Mouse (Mus musculus) heart, postnatal 0 days (tissue): ENCODE measurements around the gene Nek7. TPM values are rescaled to one million over a fixed set of nuclear protein-coding genes. Genes with fewer than 3 reads are reported as not detected.

Experiments
- ATAC-seq: fragments of 200-750 bp; cut with Nextera tagmentation; 2 replicates; pipeline ENCODE4 v1.8.0; 2017; ENCODE audit warnings: low read depth, moderate number of reproducible peaks, moderate library complexity; ENCODE audit not compliant: insufficient read depth
- DNase-seq: peaks from one replicate; pipeline ENCODE4 v3.0.0-alpha.2; 2016; ENCODE audit warnings: low spot score
- H3K27ac ChIP-seq: fragments of 300-500 bp; sonication (generic); 2 replicates; pipeline ENCODE4 v1.5.1; 2014; ENCODE audit warnings: low read depth, mild to moderate bottlenecking
- H3K27me3 ChIP-seq: fragments of 300-500 bp; sonication (generic); 2 replicates; pipeline ENCODE4 v1.6.1; 2014; ENCODE audit warnings: low read length, mixed read lengths; ENCODE audit not compliant: control insufficient read depth, insufficient read depth
- H3K36me3 ChIP-seq: fragments of 300-500 bp; sonication (generic); replicated peaks from 2 replicates; pipeline ENCODE4 v1.6.1; 2014; ENCODE audit warnings: low read length, mixed read lengths; ENCODE audit not compliant: control insufficient read depth, insufficient read depth
- H3K4me1 ChIP-seq: fragments of 300-500 bp; sonication (generic); 2 replicates; pipeline ENCODE4 v1.6.1; 2014; ENCODE audit warnings: antibody characterized with exemption; ENCODE audit not compliant: control insufficient read depth, insufficient read depth
- H3K4me2 ChIP-seq: fragments of 300-500 bp; sonication (generic); 2 replicates; pipeline ENCODE4 v1.6.1; 2014; ENCODE audit warnings: low read depth, mild to moderate bottlenecking, low read length, moderate library complexity
- H3K4me3 ChIP-seq: fragments of 300-500 bp; sonication (generic); 2 replicates; pipeline ENCODE4 v1.5.1; 2014; ENCODE audit warnings: low read depth, low read length
- H3K9ac ChIP-seq: fragments of 300-500 bp; sonication (generic); replicated peaks from 2 replicates; pipeline ENCODE4 v1.6.1; 2014; ENCODE audit warnings: low read depth, low read length, mixed read lengths
- H3K9me3 ChIP-seq: fragments of 300-500 bp; sonication (generic); replicated peaks from 2 replicates; pipeline ENCODE4 v1.6.1; 2016; ENCODE audit warnings: low read length; ENCODE audit not compliant: control insufficient read depth
- CTCF ChIP-seq: IDR thresholded peaks from 2 replicates; pipeline ENCODE4 v1.5.1; 2016; ENCODE audit warnings: antibody characterized with exemption, control low read depth, low read depth
- EP300 ChIP-seq: IDR thresholded peaks from 2 replicates; pipeline ENCODE4 v1.6.1; 2016; ENCODE audit warnings: antibody characterized with exemption, low read depth
- WGBS: fragments of 180-500 bp; shearing (Covaris S2); extraction: QIAGEN DNeasy Blood & Tissue Kit; methylation state at CpG from one replicate; pipeline ENCODE4 v1.1.7; 2014; 5-methylcytosine and 5-hydroxymethylcytosine counted together
- polyA plus RNA-seq: library from polyadenylated mRNA; unstranded; fragments of >200 nt; fragmentation: Nextera tagmentation; extraction: Ambion mirVana; gene quantifications from 2 replicates; pipeline ENCODE4 v1.2.1, GENCODE M21; 2015
- total RNA-seq: library from RNA; depleted of rRNA; stranded (reverse); fragments of >200 nt; gene quantifications from 2 replicates; pipeline ENCODE4 v1.2.3, GENCODE M21; 2014; ENCODE audit warnings: low replicate concordance

Nek7 gene
- total and polyA plus RNA-seq, 2 experiments from 2014 or later = 43.8 to 44.6 TPM

GRCm38 (mm10) chr1:138637850-138638249 is 17.9 kb upstream of the Nek7 start:
- TF ChIP-seq EP300 = no peak
- peak; percentile 56 for TF ChIP-seq CTCF
- peak; percentile 16 for DNase-seq
- no peaks in the 10 kb centered on the region for H3K36me3 ChIP-seq
- no peaks in the 10 kb centered on the region for H3K4me1 ChIP-seq
- no peak overlapping the region for H3K27ac ChIP-seq
- no peak overlapping the region for H3K4me3 ChIP-seq
- H3K27me3 ChIP-seq = no peaks in the 10 kb centered on the region
- ATAC-seq = no peak
- H3K4me2 ChIP-seq = no peak overlapping the region
- H3K9ac ChIP-seq = no peak overlapping the region
- no peaks in the 10 kb centered on the region for H3K9me3 ChIP-seq

- Histone ChIP-seq H3K27me3 (no peaks in the 10 kb centered on the region), H3K9me3 (no peaks in the 10 kb centered on the region), H3K4me3 (no peak overlapping the region), H3K27ac (no peak overlapping the region), H3K36me3 (no peaks in the 10 kb centered on the region), H3K4me1 (no peaks in the 10 kb centered on the region), H3K9ac (no peak overlapping the region), H3K4me2 (no peak overlapping the region)
- no peak for DNase-seq
- no peak for ATAC-seq
- WGBS = 91% methylated on average over 1 of the region's 1 CpGs
- no peak for TF ChIP-seq EP300
- no peak for TF ChIP-seq CTCF
Observed at GRCm38 (mm10) chr1:138634561-138634960, 14.6 kb upstream of the Nek7 start.

- H3K9ac ChIP-seq = no peak overlapping the region
- ATAC-seq (no peak), DNase-seq (no peak)
- H3K4me1 ChIP-seq = no peaks in the 10 kb centered on the region
- no peak for TF ChIP-seq CTCF
- TF ChIP-seq EP300 = no peak
- no peaks in the 10 kb centered on the region for H3K27me3 ChIP-seq
- no peak overlapping the region for H3K4me2 ChIP-seq
- WGBS = 77% methylated on average over 4 of the region's 4 CpGs
- no peak overlapping the region for H3K27ac ChIP-seq
- no peak overlapping the region for H3K4me3 ChIP-seq
- H3K36me3 ChIP-seq = no peaks in the 10 kb centered on the region
- H3K9me3 ChIP-seq = no peaks in the 10 kb centered on the region
Observed at GRCm38 (mm10) chr1:138628919-138629318, 9.0 kb upstream of the Nek7 start.

- H3K4me1 ChIP-seq = no peaks in the 10 kb centered on the region
- no peaks in the 10 kb centered on the region for H3K36me3 ChIP-seq
- TF ChIP-seq EP300 = no peak
- TF ChIP-seq CTCF = no peak
- H3K27me3 ChIP-seq = no peaks in the 10 kb centered on the region
- no peak overlapping the region for H3K27ac ChIP-seq
- DNase-seq (no peak), ATAC-seq (no peak)
- WGBS = 55% methylated on average over 3 of the region's 3 CpGs
- H3K9ac ChIP-seq = no peak overlapping the region
- H3K4me3 ChIP-seq = no peak overlapping the region
- no peak overlapping the region for H3K4me2 ChIP-seq
- H3K9me3 ChIP-seq = no peaks in the 10 kb centered on the region
Observed at GRCm38 (mm10) chr1:138628486-138628885, 8.5 kb upstream of the Nek7 start.

- H3K4me1 ChIP-seq = no peaks in the 10 kb centered on the region
- no peak overlapping the region for H3K4me2 ChIP-seq
- no peaks in the 10 kb centered on the region for H3K36me3 ChIP-seq
- DNase-seq = no peak
- H3K9me3 ChIP-seq = no peaks in the 10 kb centered on the region
- TF ChIP-seq CTCF = no peak
- TF ChIP-seq EP300 = no peak
- H3K4me3 ChIP-seq = no peak overlapping the region
- H3K27ac ChIP-seq = no peak overlapping the region
- ATAC-seq = no peak
- no peaks in the 10 kb centered on the region for H3K27me3 ChIP-seq
- 68% methylated on average over 3 of the region's 3 CpGs for WGBS
- no peak overlapping the region for H3K9ac ChIP-seq
Observed at GRCm38 (mm10) chr1:138627804-138628203, 7.9 kb upstream of the Nek7 start.

GRCm38 (mm10) chr1:138626288-138626687 is 6.3 kb upstream of the Nek7 start:
- H3K9me3 ChIP-seq = no peaks in the 10 kb centered on the region
- TF ChIP-seq CTCF (no peak), EP300 (no peak)
- DNase-seq (no peak), ATAC-seq (no peak)
- no peaks in the 10 kb centered on the region for H3K36me3 ChIP-seq
- H3K4me2 ChIP-seq = no peak overlapping the region
- no peak overlapping the region for H3K4me3 ChIP-seq
- no peak overlapping the region for H3K27ac ChIP-seq
- no peak overlapping the region for H3K9ac ChIP-seq
- H3K27me3 ChIP-seq = no peaks in the 10 kb centered on the region
- 71% methylated on average over 3 of the region's 3 CpGs for WGBS
- H3K4me1 ChIP-seq = no peaks in the 10 kb centered on the region
